Mouse (Mus musculus) mouse trophoblast stem cell (cell line): ENCODE measurements around the gene Tmem135.

Experiments
- in situ Hi-C, 2 experiments: fragments of 300-500 bp; cut with MseI, MboI; formaldehyde crosslinking; loops; 2 replicates in 1 of 2; 3 replicates in 1 of 2; pipeline ENCODE4 v1.15.1; 2025

Gene Tmem135

GRCm38 (mm10) chr7:89193459-89193858 is 210.6 kb downstream of the Tmem135 start:
- in situ Hi-C loops = no loop called here

GRCm38 (mm10) chr7:89183928-89184327 is 220.1 kb downstream of the Tmem135 start:
- in situ Hi-C loops = no loop called here

DNA sequence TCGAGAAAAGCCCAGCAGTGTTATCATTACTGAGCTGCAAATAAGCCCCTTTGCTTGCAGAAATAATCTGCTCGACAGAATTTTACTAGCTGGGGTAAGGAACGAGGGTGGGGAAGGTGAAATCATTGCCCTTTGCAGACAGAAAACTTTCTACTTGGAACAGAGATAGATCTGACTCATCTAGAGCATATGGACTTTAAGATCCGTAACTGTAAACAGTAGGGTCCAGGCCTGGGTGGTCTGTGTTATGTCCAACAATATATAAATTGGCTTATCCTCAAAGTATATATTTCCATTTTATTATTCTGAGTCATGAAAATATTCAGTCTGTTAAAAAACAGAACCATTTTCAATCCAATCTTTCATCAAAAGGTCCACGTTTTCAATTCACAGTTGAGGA is 221.1 kb downstream of the Tmem135 start:
- in situ Hi-C loops = no loop called here

DNA sequence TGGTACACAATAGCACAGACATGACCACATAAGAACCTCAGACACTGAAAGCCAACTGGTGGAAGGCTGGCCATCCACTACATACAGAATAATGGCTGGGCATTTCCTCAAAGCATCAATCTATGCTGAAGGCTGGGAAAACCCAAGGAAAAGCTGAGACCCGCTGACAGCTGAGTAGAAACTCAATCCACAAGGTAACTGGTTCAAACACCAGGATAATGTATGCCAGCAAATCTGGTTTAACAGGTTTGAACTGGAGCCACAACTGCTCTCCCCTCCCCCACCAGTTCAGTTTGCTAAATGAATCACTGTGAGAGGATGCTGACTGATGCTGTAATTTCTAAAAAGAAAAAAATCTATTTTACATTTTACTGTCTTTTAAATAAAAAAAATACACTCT is 222.7 kb downstream of the Tmem135 start:
- in situ Hi-C loops = no loop called here

- in situ Hi-C loops = no loop called here
Observed at GRCm38 (mm10) chr7:89178601-89179000, 225.4 kb downstream of the Tmem135 start.

DNA sequence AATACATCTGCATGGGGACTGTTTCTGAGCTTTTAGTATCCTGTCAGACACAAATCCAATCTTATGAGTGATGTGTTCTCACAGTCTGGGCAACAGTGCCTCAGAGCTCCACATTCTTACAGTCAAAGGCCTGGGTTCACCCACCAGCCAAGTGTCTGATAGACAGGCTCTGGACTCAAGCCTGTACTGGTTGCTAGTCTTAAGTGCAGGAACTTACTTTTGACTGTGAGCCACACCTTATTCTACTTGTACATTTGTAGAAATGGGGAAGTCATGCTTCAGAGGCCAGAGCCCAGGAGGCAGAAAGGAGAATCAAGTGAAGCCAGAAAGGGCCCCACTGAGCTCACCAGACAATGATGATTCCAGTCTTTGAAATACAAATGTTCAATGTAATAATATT is 226.1 kb downstream of the Tmem135 start:
- in situ Hi-C loops = no loop called here

GRCm38 (mm10) chr7:89174430-89174829 is 229.6 kb downstream of the Tmem135 start:
- in situ Hi-C loops = no loop called here

DNA sequence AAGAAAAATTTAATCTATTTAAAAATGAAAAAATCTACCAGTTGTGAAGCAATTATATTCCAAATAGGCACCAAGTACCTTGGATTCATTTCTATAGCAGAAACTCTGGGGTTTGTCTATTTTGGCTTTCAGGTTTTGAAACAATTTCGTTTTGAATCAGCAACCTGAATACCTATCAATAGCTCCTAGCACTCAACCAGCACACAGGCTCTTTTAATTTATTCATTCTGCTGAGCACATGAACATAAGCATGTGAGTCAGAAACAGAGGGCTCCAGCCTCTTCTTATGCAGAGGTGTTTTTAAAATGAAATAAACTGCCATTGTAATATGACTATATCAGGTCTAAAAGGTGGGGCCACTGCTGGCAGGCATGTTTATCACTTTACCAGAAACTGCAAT is 231.0 kb downstream of the Tmem135 start:
- in situ Hi-C loops = no loop called here

GRCm38 (mm10) chr7:89171790-89172467 is 232.1 kb downstream of the Tmem135 start:
- in situ Hi-C loops = no loop called here

DNA sequence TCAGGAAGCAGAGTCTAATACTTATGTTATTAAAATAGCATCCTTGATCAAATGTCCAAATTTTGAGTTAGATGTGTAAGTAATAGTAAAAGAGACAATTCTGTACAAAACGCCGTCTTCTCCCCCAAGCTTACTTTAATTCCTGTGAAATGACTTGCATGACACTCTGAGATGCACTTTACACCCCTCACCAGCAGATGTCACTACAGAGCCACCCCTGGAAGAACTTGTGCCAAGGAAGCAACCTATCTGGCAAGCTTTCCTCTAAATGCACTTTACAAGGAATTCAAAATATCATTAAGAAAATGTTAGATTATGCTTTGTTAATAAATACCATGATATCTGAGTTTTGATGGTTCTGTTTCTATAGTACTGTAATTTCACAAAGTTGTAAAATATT is 235.4 kb downstream of the Tmem135 start:
- in situ Hi-C loops = loop anchor here (5.0 to 10.0 kb wide), 2 partner anchors 226 to 249 kb away; no protein-coding TSS in a partner anchor

DNA sequence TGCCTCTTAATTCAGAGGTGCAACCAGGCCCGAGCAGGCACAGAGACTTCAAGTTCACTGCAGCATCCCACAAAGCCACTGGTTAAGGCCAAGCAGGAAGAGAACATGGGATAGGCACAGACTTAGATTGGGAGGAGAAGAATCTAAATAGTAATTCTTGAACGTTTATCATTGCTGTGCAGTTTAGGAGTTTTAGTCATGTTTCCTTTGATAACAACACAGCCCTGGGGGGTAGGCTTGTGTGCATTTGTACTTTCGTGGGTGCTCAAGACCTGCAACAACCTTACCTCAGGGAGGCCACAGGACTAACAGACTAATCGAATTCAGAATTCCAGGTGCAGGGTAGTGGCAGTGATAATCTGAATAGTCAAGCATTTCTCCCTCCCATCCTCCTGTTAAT is 238.5 kb downstream of the Tmem135 start:
- in situ Hi-C loops = loop anchor here (5.0 to 10.0 kb wide), 2 partner anchors 229 to 252 kb away; no protein-coding TSS in a partner anchor

DNA sequence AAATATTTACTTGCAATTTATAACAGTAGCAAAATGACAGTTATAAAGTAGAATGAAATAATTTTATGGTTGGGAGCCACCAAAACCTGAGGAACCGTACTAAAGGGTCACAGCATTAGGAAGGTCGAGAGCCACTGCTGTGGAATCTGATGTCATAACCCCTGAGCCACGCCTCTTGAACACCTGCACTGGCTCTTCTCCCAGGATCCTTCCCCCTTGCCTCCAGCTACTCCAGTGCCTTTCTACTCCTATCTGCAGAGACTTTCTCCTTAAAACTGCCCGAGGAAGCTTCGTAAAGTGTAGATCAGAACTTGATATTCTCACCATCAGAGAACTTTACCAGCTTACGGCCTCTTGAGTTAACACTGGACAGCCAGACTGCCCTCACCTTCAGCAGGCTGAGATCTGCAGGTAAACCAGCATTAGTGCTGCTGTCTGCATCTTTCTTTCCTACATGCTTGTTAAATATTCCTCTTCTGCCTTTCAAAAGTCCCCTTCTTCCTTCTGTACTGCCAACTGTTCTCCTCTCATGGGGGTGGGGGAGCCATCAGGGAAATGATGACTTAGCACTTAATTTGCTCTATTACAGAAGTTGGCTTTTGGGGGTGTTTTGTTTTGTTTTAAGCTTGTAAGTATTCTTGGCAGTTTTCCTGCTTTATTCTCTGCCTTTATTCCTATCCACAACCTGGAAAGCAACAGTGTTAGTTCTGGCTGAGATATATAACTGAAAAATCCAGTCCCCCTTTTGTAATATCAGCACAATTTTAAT is 242.2 kb downstream of the Tmem135 start:
- in situ Hi-C loops = loop anchor here in 1 of 2 experiments (10.0 kb wide), 1 partner anchor 233 kb away; no protein-coding TSS in a partner anchor

- in situ Hi-C loops = no loop called here
Observed at GRCm38 (mm10) chr7:89157356-89157755, 246.7 kb downstream of the Tmem135 start.

DNA sequence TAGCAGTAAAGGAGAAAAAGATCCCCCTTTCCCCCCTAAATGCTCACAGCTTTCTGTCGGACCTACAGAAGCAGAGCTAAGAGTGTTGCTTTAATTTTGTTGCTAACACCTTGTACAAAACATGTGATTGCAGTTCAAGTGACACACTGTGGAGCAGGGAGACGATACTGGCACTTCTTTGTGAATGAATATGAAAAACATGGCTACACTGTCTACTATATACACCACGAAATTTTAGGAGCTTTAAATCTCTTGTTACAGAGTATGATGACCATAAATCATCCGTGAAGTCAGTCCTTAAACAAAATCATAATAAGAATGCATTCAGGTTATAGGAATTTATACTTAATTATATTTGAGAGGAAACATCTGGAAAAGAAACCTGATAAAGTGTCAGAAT is 247.4 kb downstream of the Tmem135 start:
- in situ Hi-C loops = no loop called here

GRCm38 (mm10) chr7:89155741-89156140 is 248.3 kb downstream of the Tmem135 start:
- in situ Hi-C loops = no loop called here

DNA sequence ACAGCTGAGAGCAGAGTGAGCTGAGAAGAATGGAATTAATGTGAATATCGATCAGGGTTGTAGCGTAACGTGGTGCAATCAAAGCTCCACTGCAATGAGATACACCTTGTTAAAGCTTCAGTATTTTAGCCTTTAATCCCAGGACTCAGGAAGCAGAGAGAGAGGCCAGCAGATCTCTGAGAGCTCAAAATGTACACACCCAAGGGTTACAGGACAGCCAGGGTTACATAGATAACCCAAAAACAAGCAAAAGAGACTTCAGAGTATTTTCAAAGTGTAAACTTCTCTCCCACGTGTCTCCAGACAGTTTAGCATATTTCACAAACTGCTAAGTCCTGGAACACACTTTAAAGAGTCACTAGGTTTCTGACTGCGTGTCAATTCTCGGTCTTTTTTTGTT is 248.8 kb downstream of the Tmem135 start:
- in situ Hi-C loops = no loop called here

- in situ Hi-C loops = no loop called here
Observed at GRCm38 (mm10) chr7:89151345-89151744, 252.7 kb downstream of the Tmem135 start.

DNA sequence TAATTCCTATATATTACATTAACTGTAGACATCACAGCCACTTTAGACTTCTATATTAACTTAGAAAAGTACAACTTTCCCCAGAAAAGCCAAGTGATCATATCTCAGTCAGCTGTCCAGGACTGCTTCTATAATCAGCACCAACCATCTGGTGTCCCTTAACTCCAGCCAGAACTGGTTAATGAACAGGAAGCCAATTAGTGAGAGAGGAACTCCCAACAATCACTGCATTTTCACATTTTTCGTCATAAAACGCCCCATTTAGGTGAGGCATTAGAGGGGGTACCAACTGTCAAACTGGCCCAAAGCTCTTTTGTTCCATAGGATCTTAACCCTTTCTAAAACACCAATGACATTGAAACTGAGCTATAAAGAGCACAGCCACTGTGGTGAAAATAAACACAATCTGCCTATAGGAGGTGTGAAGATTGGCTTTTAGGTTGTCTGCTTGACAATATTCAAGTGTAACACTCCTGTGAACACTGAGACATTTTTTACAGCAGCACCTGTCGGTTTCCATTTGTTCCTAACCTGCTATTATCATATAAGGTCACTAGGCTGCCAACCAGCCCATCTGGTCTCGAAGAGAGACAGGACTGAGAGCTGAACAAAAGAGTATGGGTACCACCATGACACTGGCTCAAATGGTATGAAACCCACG is 263.3 kb downstream of the Tmem135 start:
- in situ Hi-C loops = no loop called here

- in situ Hi-C loops = no loop called here
Observed at GRCm38 (mm10) chr7:89134884-89135511, 269.0 kb downstream of the Tmem135 start.

DNA sequence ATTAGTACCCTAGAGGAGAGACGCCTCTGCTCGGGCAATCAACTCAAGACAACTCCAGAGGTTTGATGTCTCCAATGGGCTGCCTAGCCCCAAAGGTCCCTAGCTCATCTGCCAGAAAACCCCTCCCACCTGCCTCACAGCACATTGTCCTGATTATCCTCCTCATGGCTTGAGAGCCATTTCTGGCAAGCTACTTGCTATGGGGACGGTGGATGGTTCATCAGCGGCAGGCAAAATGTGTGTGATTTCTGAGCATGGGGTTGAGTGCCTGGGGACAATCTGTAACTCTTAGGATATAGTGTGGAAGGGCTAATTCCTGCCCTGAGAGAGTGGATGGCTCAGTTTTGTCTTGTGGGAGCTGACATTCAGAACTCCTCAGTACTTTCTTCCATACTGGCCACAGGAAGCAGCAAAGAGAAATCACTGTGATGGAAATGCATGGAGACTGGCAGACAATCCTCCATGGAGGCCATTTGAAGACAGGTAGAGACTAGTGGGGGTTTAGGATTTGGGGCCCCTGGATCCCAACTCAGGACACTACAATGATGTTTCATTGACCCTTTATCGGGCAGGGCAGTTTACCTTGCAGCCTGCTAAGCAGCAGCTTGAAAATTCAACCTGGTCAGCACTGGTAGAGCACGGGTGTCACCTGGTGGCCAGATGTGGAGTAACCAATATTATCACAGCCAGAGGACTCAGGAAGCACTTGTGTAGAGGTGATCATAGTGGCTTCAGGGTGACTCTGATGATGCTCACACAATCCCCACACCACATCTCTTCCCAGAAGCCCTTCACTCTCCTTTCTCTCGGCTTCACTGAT is 277.7 kb downstream of the Tmem135 start:
- in situ Hi-C loops = no loop called here

- in situ Hi-C loops = no loop called here
Observed at GRCm38 (mm10) chr7:89116261-89116664, 287.8 kb downstream of the Tmem135 start.
